ENCODE assay signal across 7 mouse cellular contexts in the genomic region with DNA sequence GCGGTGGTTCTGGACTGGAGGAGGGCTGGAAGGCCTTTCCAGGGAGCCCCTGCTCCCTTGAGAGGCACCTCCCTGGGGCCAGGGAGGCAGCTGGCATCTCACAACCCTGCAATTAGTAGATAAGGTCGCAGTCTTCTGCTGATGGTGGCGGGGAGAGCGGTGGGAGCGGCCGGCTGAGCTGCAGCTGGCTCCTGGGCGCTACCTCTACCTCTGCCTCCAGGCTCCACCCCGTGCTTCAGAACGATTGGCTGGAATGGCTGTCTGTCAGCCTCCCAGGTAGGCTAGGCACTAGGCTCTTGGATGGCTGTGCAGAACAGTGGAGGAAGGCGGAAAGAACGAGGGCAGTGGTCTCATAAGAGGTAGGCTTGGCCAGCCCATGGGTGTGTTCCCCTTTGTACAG. TPM values are rescaled to one million over a fixed set of nuclear protein-coding genes. Genes with fewer than 3 reads are reported as not detected.
DNase-seq lines count a peak whose midpoint lies in the region; ATAC-seq and TF ChIP-seq lines count a peak whose summit lies in the region.

No protein-coding gene starts in this region.

- no peak for TF ChIP-seq POLR2A in brain, embryonic 14.5 days (IDR thresholded peaks at IDR 0.05; ENCODE audit: borderline replicate concordance, extremely low read depth, insufficient read depth, insufficient read length, poor library complexity, severe bottlenecking)

- H3K27me3 ChIP-seq in intestine, postnatal 0 days (replicated peaks; ENCODE audit: control insufficient read depth, insufficient read depth, low read length) = no peaks in the 10 kb centered on the region

- H3K4me2 ChIP-seq in intestine, postnatal 0 days (replicated peaks; ENCODE audit: low read depth) = peak overlapping the region; percentile 51

- peak; percentile 91 for ATAC-seq in intestine, postnatal 0 days
- no peak for ATAC-seq in CD4-positive, CD25-positive, alpha-beta regulatory T cell, adult 4 months

- TF ChIP-seq CTCF in brain, embryonic 14.5 days (IDR thresholded peaks at IDR 0.05; ENCODE audit: borderline replicate concordance, extremely low read depth, insufficient read depth, insufficient read length) = no peak
- no peak for TF ChIP-seq CTCF in intestine, postnatal 0 days (IDR thresholded peaks at IDR 0.05; ENCODE audit: low read depth)

- no peak overlapping the region for H3K27ac ChIP-seq in ES-E14 (ENCODE audit: insufficient read depth, low read depth, low read length, poor library complexity, severe bottlenecking)
- H3K27ac ChIP-seq in intestine, postnatal 0 days (ENCODE audit: low read depth, low read length) = peak overlapping the region; percentile 55; the same call in 1 of the 2 replicates

- in situ Hi-C loops in ES-E14 (cut with MboI; ENCODE audit: low sequenced_read_pairs in 2 of 2, unreplicated experiment in 2 of 2) = no loop called here

- H3K4me1 ChIP-seq in ES-E14 (ENCODE audit: control insufficient read depth in 2 of 2, insufficient read depth in 2 of 2, low read length in 2 of 2, poor library complexity in 1 of 2) = peaks cover 6 to 26% of the 10 kb centered on the region in 2 experiments; a peak in 3 of 4 replicates
- peaks cover 14% of the 10 kb centered on the region for H3K4me1 ChIP-seq in intestine, postnatal 0 days (replicated peaks; ENCODE audit: control insufficient read depth, insufficient read depth, low read length)

- 14% methylated on average over 11 of the region's 11 CpGs for WGBS in intestine, postnatal 0 days

- peaks cover 2% of the 10 kb centered on the region; the same call in 1 of the 2 replicates for H3K36me3 ChIP-seq in ES-E14 (ENCODE audit: control insufficient read depth, insufficient read depth, low read length, poor library complexity, severe bottlenecking)
- no peaks in the 10 kb centered on the region; the same call in 1 of the 2 replicates for H3K36me3 ChIP-seq in intestine, postnatal 0 days (ENCODE audit: control insufficient read depth, insufficient read depth)

- H3K9ac ChIP-seq in ES-E14 (ENCODE audit: insufficient read depth, low read depth, low read length, poor library complexity, severe bottlenecking) = peak overlapping the region; percentile 42; the same call in 1 of the 2 replicates
- 0 out of 2 replicates have a peak overlapping the region, but pooled peaks have one; percentile 4 for H3K9ac ChIP-seq in intestine, postnatal 0 days (ENCODE audit: low read depth, low read length)

- no peaks in the 10 kb centered on the region for H3K9me3 ChIP-seq in ES-E14 (ENCODE audit: control insufficient read depth, insufficient read depth, low read depth, low read length)
- H3K9me3 ChIP-seq in intestine, postnatal 0 days (ENCODE audit: control insufficient read depth) = no peaks in the 10 kb centered on the region

- H3K4me3 ChIP-seq in ES-E14 (ENCODE audit: insufficient read depth in 1 of 2, low read depth in 1 of 2, low read length in 2 of 2, poor library complexity in 1 of 2, severe bottlenecking in 1 of 2) = peak overlapping the region; percentile 54 to 74
- 0 out of 2 replicates have a peak overlapping the region, but pooled peaks have one; percentile 1 for H3K4me3 ChIP-seq in intestine, postnatal 0 days (ENCODE audit: low read depth, low read length)

- DNase-seq in ES-E14 (ENCODE audit: low read depth, low spot score) = peak; percentile 69
- peak; percentile 52 for DNase-seq in brain, embryonic 14.5 days (ENCODE audit: low read depth)
- DNase-seq in lung, postnatal 25 days (ENCODE audit: low spot score) = peak; percentile 57
- DNase-seq in layer of hippocampus, adult 8-10 months (ENCODE audit: low spot score in 2 of 2) = no peak
- DNase-seq in cerebellum, postnatal 36 days = no peak

TF ChIP-seq in ES-E14, 5 proteins besides CTCF, POLR2A, EP300 and RAD21:
- TF ChIP-seq HCFC1 (IDR thresholded peaks at IDR 0.05; ENCODE audit: borderline replicate concordance, insufficient read depth, low read length) = no peak
- no peak for TF ChIP-seq CHD2 (IDR thresholded peaks at IDR 0.05; ENCODE audit: low read depth, low read length)
- no peak for TF ChIP-seq MAFK (IDR thresholded peaks at IDR 0.05; ENCODE audit: insufficient read depth, low read depth, low read length)
- TF ChIP-seq ZNF384 (IDR thresholded peaks at IDR 0.05; ENCODE audit: low read depth, low read length) = no peak
- no peak for TF ChIP-seq ZC3H11A (IDR thresholded peaks at IDR 0.05; ENCODE audit: borderline replicate concordance, low read depth, low read length)

RNA-seq across cellular contexts. Expression of a gene that starts 18.6 kb away (rescaled TPM):
- total RNA-seq in ES-E14 (2012; rRNA removed) = 10.7 and 11.0 TPM in 2 replicates
- 9.0 and 11.1 TPM in 2 replicates for polyA plus RNA-seq in brain, embryonic 14.5 days (2012; rRNA removed)
- 7.2 and 7.7 TPM in 2 replicates for polyA plus RNA-seq in intestine, postnatal 0 days (2015; fragmentation: Nextera tagmentation; extraction: Ambion mirVana)
- total RNA-seq in layer of hippocampus, adult 8-10 months (2022) = 1 to 10 TPM; 1.0 to 2.6 (median 1.4) TPM
- not detected for polyA plus RNA-seq in CD4-positive, CD25-positive, alpha-beta regulatory T cell, adult 4 months (2017; shearing (Covaris generic))

RNA-seq across cellular contexts. Expression of a gene that starts 23.1 kb away (rescaled TPM):
- 4.3 and 4.9 TPM in 2 replicates for total RNA-seq in ES-E14 (2012; rRNA removed)
- 82.4 and 85.0 TPM in 2 replicates for polyA plus RNA-seq in brain, embryonic 14.5 days (2012; rRNA removed)
- polyA plus RNA-seq in intestine, postnatal 0 days (2015; fragmentation: Nextera tagmentation; extraction: Ambion mirVana) = 51.0 and 52.1 TPM in 2 replicates
- 10 to 100 TPM; 18.1 to 22.7 (median 19.8) TPM for total RNA-seq in layer of hippocampus, adult 8-10 months (2022)
- 1 to 10 TPM in 1 of 2 experiments, under 1 TPM in 1; 0.92 to 1.1 TPM for polyA plus RNA-seq in CD4-positive, CD25-positive, alpha-beta regulatory T cell, adult 4 months (2017; shearing (Covaris generic))

RNA-seq across cellular contexts. Expression of a gene that starts 24.2 kb away (rescaled TPM):
- total RNA-seq in ES-E14 (2012; rRNA removed) = 1.1 and 2.2 TPM in 2 replicates
- 0.27 and 0.28 TPM in 2 replicates for polyA plus RNA-seq in brain, embryonic 14.5 days (2012; rRNA removed)
- polyA plus RNA-seq in intestine, postnatal 0 days (2015; fragmentation: Nextera tagmentation; extraction: Ambion mirVana) = 1.3 and 1.5 TPM in 2 replicates
- total RNA-seq in layer of hippocampus, adult 8-10 months (2022) = under 1 TPM in 2 of 4 experiments, not detected in 2; 0.73 to 0.85 TPM
- polyA plus RNA-seq in CD4-positive, CD25-positive, alpha-beta regulatory T cell, adult 4 months (2017; shearing (Covaris generic)) = 1 to 10 TPM in 1 of 2 experiments, under 1 TPM in 1; 0.97 to 1.4 TPM

RNA-seq across cellular contexts. Expression of a gene that starts 42.0 kb away (rescaled TPM):
- total RNA-seq in ES-E14 (2012; rRNA removed) = 88.7 and 119 TPM in 2 replicates
- polyA plus RNA-seq in brain, embryonic 14.5 days (2012; rRNA removed) = 98.3 and 144 TPM in 2 replicates
- polyA plus RNA-seq in intestine, postnatal 0 days (2015; fragmentation: Nextera tagmentation; extraction: Ambion mirVana) = 70.4 and 75.1 TPM in 2 replicates
- 10 to 100 TPM; 62.9 to 80.4 (median 72.9) TPM for total RNA-seq in layer of hippocampus, adult 8-10 months (2022)
- 100 to 1,000 TPM in 1 of 2 experiments, 10 to 100 TPM in 1; 87.2 to 106 TPM for polyA plus RNA-seq in CD4-positive, CD25-positive, alpha-beta regulatory T cell, adult 4 months (2017; shearing (Covaris generic))

Comparison
In these comparisons a context has a peak if more than half of its experiments do, and no peak if none do; other contexts are left out.
1. DNase-seq: peak in ES-E14 (single experiment), brain, embryonic 14.5 days (single experiment) and lung, postnatal 25 days (single experiment); none in layer of hippocampus, adult 8-10 months (0 of 2) and cerebellum, postnatal 36 days (0 of 2).
2. RNA of a gene that starts 23.1 kb away (polyA plus RNA-seq): 82.4 to 85.0 TPM in brain, embryonic 14.5 days and 51.0 to 52.1 TPM in intestine, postnatal 0 days; 0.92 to 1.1 TPM in CD4-positive, CD25-positive, alpha-beta regulatory T cell, adult 4 months; every median in the first group is over 10 times any median in the second.